Mouse (Mus musculus) neural tube, embryonic 11.5 days (tissue): ENCODE measurements at regions not wholly inside any gene's neighbourhood (a gene's known extent, or its start where the extent isn't known, plus 50 kb on each side); places are given as distances from the start of the nearest gene placed in this dataset.
A peak's percentile ranks its signal among the peaks of the same experiment; 100 is the strongest.

Source experiments
- ATAC-seq: fragments of 200-750 bp; cut with Nextera tagmentation; 2 replicates; pipeline ENCODE4 v1.8.0; 2017; ENCODE audit warnings: moderate number of reproducible peaks, mild to moderate bottlenecking, moderate TSS enrichment, moderate library complexity; ENCODE audit not compliant: insufficient read depth, low FRiP score, low TSS enrichment
- DNase-seq: peaks from one replicate; pipeline ENCODE4 v3.0.0-alpha.2; 2015; ENCODE audit warnings: low spot score
- H3K27ac ChIP-seq: fragments of 300-500 bp; sonication (generic); 2 replicates; pipeline ENCODE4 v1.5.1; 2014; ENCODE audit warnings: low read depth, mild to moderate bottlenecking, low read length
- H3K27me3 ChIP-seq: fragments of 300-500 bp; sonication (generic); 2 replicates; pipeline ENCODE4 v1.6.1; 2014; ENCODE audit warnings: mild to moderate bottlenecking, low read length, mixed read lengths; ENCODE audit not compliant: control insufficient read depth, insufficient read depth
- H3K36me3 ChIP-seq: fragments of 300-500 bp; sonication (generic); 2 replicates; pipeline ENCODE4 v1.6.1; 2014; ENCODE audit warnings: mild to moderate bottlenecking, low read length, moderate library complexity, mixed read lengths; ENCODE audit not compliant: control insufficient read depth, insufficient read depth
- H3K4me1 ChIP-seq: fragments of 300-500 bp; sonication (generic); 2 replicates; pipeline ENCODE4 v1.6.1; 2014; ENCODE audit warnings: low read length, mixed read lengths; ENCODE audit not compliant: control insufficient read depth, insufficient read depth
- H3K4me2 ChIP-seq: fragments of 300-500 bp; sonication (generic); 2 replicates; pipeline ENCODE4 v1.6.1; 2014; ENCODE audit warnings: low read depth, mild to moderate bottlenecking, moderate library complexity
- H3K4me3 ChIP-seq: fragments of 300-500 bp; sonication (generic); 2 replicates; pipeline ENCODE4 v1.5.1; 2014; ENCODE audit warnings: low read depth, low read length
- H3K9ac ChIP-seq: fragments of 300-500 bp; sonication (generic); 2 replicates; pipeline ENCODE4 v1.6.1; 2014; ENCODE audit warnings: mild to moderate bottlenecking, low read length
- H3K9me3 ChIP-seq: fragments of 300-500 bp; sonication (generic); 2 replicates; pipeline ENCODE4 v1.6.1; 2016; ENCODE audit warnings: low read length; ENCODE audit not compliant: control insufficient read depth
- WGBS: fragments of 180-500 bp; shearing (Covaris S2); extraction: QIAGEN DNeasy Blood & Tissue Kit; methylation state at CpG from one replicate; pipeline ENCODE4 v1.1.7; 2014; 5-methylcytosine and 5-hydroxymethylcytosine counted together

DNA sequence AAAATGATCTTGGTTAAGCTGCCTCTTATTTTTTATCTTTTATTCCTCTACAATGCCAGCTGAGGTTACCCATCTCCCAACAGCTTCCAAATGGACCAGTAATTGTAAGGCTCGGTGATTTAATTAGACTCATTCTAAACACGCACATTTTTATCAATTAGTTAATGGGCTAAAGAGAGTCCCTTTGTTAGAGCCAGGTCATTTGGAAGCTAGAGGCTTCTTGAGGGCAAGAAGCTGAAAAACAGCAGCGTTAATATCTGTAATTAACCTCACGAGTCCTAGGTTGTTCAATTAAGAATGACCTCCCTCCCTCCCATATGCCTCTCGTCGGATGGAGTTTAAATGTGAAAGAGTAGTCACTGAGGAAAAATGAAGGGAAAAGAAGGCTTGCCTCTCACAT lies 66.5 kb downstream of the Otx2 start:
- no peaks in the 10 kb centered on the region for H3K9me3 ChIP-seq
- DNase-seq (no peak), ATAC-seq (no peak)
- no peak overlapping the region for H3K4me2 ChIP-seq
- WGBS, result 61% methylated on average over 6 of the region's 6 CpGs
- H3K9ac ChIP-seq, result no peak overlapping the region
- H3K27me3 ChIP-seq, result no peaks in the 10 kb centered on the region
- no peaks in the 10 kb centered on the region for H3K4me1 ChIP-seq
- no peak overlapping the region for H3K27ac ChIP-seq
- no peak overlapping the region for H3K4me3 ChIP-seq
- no peaks in the 10 kb centered on the region for H3K36me3 ChIP-seq

DNA sequence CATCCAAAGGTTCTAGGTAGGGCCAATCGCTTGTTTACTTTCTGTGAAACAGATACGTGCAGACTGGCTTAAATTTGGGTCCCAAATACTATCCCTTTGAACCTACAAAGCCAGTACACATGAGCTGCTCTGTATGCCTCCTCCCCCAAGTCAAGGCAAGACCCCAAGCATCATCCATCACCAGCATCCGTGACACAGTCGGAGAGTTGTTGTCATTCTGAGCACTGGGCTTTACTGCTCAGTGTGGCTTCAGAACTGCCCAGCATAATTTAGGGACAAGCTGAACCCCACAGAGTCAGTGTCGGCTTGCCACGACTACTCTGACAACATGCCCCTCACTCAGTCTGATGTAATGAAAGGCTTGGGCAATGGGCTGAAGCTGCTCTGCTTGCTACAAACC lies 70.1 kb downstream of the Otx2 start:
- no peak for DNase-seq

DNA sequence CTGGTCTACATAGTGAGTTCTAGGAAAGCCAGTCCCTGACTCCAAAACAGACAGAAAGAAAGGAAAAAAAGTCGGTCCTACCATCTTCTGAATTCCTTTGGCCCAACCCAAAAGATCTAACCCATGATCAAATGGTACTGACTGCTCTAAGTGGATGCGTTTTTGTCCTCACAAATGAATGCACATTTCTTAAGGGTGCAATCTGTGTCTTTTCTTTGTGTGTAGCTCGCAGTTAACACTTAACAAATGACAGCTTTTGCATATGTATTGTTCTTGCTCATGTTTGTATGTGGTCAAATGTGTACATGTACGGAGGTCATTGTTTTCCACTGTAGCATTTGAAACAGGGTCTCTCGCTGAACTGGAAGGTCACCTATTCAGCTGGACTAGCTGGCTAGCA lies 79.3 kb downstream of the Otx2 start:
- no peak overlapping the region for H3K27ac ChIP-seq
- H3K4me1 ChIP-seq, result no peaks in the 10 kb centered on the region
- DNase-seq (no peak), ATAC-seq (no peak)
- no peaks in the 10 kb centered on the region for H3K36me3 ChIP-seq
- no peak overlapping the region for H3K4me2 ChIP-seq
- no peak overlapping the region for H3K4me3 ChIP-seq
- no peaks in the 10 kb centered on the region for H3K9me3 ChIP-seq
- H3K9ac ChIP-seq, result no peak overlapping the region
- H3K27me3 ChIP-seq, result no peaks in the 10 kb centered on the region
- WGBS, result 79% methylated on average over 5 of the region's 5 CpGs

More for the DNA sequence above, 70.1 kb downstream of the Otx2 start:
- WGBS, result 71% methylated on average over 6 of the region's 6 CpGs
- H3K4me3 ChIP-seq, result no peak overlapping the region
- no peak overlapping the region for H3K9ac ChIP-seq
- H3K27ac ChIP-seq, result no peak overlapping the region
- no peaks in the 10 kb centered on the region for H3K27me3 ChIP-seq
- no peak overlapping the region for H3K4me2 ChIP-seq
- H3K9me3 ChIP-seq, result no peaks in the 10 kb centered on the region
- no peaks in the 10 kb centered on the region for H3K36me3 ChIP-seq
- H3K4me1 ChIP-seq, result no peaks in the 10 kb centered on the region
- no peak for ATAC-seq

DNA sequence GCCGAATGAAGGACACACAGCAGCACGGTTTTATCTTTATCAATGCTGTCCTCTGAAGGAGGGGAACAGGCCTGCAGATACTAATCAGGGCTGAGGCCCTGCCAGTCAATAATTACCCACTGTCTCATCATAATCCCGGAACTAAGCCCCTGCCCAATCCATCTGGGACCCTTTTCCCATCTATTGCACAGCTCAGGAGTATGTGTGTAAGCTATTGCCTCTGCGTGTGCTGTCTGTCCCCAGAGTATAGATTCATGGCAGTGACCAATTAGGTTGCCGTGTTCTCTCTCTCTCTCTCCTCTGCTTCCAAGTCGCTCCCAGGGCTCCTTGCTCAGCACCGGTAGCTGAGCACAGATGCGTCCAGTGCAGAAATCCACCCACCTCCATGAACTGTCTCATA lies 80.3 kb downstream of the Otx2 start:
- H3K27ac ChIP-seq, result no peak overlapping the region
- peak; percentile 40 for DNase-seq
- no peaks in the 10 kb centered on the region for H3K27me3 ChIP-seq
- no peak overlapping the region for H3K4me3 ChIP-seq
- H3K4me1 ChIP-seq, result no peaks in the 10 kb centered on the region
- no peak overlapping the region for H3K4me2 ChIP-seq
- no peaks in the 10 kb centered on the region for H3K9me3 ChIP-seq
- H3K9ac ChIP-seq, result no peak overlapping the region
- no peaks in the 10 kb centered on the region for H3K36me3 ChIP-seq
- WGBS, result 84% methylated on average over 8 of the region's 8 CpGs
- ATAC-seq, result peak; percentile 45

DNA sequence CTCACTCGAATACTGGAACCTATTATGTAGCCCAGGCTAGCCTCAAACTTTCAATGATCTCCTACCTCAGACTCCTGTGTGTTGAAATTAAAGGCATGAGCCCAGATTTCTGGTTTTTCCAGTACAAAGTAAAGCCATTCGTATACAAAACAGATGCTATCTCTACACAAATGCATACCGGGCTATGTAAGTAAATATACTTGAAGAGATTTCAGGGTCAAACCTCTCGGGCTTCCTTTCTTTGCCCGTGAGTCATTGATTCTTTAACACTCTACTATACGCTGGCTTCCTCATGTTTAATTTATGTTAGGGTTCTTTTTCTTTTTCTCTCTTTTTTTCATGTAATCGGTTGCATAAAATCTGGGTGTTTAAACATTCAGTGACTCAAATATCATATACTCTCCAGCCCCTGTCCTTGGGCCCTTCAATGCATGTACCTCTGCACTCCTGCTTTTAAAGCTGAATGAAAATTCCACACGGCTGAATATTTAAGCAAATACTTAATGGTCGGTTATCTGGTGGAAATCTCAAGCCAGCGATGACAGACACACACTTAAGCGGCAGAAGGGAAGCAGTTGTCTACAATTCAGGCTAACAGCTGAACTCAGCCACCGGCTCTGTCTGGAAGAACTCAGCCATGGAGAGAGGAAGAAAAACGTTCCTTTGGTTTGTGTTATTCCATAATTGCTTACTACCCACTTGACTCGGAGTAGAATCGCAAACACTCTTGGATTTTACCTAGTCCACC lies 82.0 kb downstream of the Otx2 start:
- Histone ChIP-seq H3K9me3 (no peaks in the 10 kb centered on the region), H3K27ac (no peak overlapping the region), H3K4me1 (no peaks in the 10 kb centered on the region), H3K4me3 (no peak overlapping the region), H3K4me2 (no peak overlapping the region), H3K36me3 (no peaks in the 10 kb centered on the region), H3K27me3 (no peaks in the 10 kb centered on the region), H3K9ac (no peak overlapping the region)
- DNase-seq (no peak), ATAC-seq (no peak)
- 82% methylated on average over 15 of the region's 15 CpGs for WGBS

DNA sequence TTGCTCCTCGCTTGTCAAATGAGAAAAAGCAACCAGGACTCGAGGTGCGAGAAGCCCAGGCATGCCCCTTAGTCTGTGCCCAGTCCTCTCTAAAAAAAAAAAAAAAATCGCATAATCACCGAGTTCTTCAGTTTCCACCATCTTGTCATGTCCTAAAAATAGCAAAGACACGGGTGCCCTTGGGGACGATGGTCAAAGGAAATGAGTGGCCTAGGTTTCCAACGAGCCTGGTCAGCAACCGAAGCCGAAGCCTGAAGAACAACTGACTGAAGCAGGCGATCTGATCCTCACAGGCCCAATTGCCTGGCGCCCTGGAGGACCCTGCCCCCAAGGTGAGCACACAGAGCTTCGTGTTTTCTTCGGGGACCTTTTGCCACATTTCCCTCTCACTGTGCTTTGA lies 83.2 kb downstream of the Otx2 start:
- DNase-seq (no peak), ATAC-seq (no peak)
- Histone ChIP-seq H3K4me3 (no peak overlapping the region), H3K27ac (no peak overlapping the region), H3K27me3 (no peaks in the 10 kb centered on the region), H3K9ac (no peak overlapping the region), H3K36me3 (no peaks in the 10 kb centered on the region), H3K4me1 (no peaks in the 10 kb centered on the region), H3K9me3 (no peaks in the 10 kb centered on the region), H3K4me2 (no peak overlapping the region)
- WGBS, result 64% methylated on average over 14 of the region's 14 CpGs

DNA sequence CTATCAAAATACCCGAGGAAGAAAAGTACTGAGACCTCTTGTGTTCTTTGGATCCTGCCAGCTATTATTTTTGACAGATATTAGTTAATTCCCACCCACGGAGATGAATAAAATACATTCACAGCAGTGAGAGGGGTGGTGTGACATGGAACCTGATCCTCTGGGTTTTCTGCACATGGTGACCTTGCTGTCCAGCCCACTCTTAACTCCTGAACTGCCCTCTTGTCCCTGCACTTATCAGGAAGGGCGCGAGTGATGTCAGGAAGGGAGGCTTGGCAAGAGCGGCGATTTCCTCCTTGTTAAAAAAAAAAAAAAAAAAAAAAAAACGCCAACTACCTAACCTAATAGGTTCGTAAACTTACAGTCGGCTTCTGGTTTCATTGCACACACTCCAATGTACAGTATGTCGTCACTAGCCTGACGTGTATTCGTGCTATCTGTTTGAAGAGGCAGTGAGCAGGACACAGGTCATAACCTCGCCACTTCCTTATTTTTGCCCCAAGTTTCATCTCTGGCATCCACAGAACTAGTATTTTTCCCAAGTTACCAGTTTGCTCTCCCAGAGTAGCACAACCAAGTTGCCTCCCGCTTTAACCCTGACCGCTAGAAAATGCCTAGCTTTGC lies 83.8 kb downstream of the Otx2 start:
- no peaks in the 10 kb centered on the region for H3K27me3 ChIP-seq
- H3K9ac ChIP-seq, result no peak overlapping the region
- no peaks in the 10 kb centered on the region for H3K4me1 ChIP-seq
- H3K9me3 ChIP-seq, result no peaks in the 10 kb centered on the region
- H3K4me2 ChIP-seq, result no peak overlapping the region
- H3K27ac ChIP-seq, result no peak overlapping the region
- no peak overlapping the region for H3K4me3 ChIP-seq
- H3K36me3 ChIP-seq, result no peaks in the 10 kb centered on the region
- ATAC-seq (no peak), DNase-seq (no peak)
- 73% methylated on average over 15 of the region's 15 CpGs for WGBS

DNA sequence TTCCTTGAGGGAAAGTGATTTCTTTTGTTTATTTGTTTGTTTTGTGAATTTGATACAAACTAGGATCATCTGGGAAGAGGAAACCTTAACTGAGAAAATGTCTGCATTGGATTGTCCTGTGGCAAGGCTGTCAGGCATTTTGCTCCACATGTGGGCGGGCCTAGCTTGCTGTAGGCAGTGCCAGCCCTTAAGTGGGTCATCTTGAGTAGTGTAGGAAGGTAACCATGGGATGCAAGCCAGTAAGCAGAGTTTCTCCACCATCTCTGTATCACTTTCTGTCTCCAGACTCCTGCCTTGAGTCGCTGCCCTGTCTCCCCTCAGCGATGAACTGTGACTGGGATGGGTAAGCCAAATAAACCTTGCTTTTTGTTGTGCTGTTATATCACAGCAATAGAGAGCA lies 87.8 kb downstream of the Otx2 start:
- Histone ChIP-seq H3K36me3 (no peaks in the 10 kb centered on the region), H3K27me3 (no peaks in the 10 kb centered on the region), H3K4me1 (no peaks in the 10 kb centered on the region), H3K4me2 (no peak overlapping the region), H3K9me3 (no peaks in the 10 kb centered on the region), H3K27ac (no peak overlapping the region), H3K4me3 (no peak overlapping the region), H3K9ac (no peak overlapping the region)
- ATAC-seq, result no peak
- 93% methylated on average over 3 of the region's 3 CpGs for WGBS
- no peak for DNase-seq

DNA sequence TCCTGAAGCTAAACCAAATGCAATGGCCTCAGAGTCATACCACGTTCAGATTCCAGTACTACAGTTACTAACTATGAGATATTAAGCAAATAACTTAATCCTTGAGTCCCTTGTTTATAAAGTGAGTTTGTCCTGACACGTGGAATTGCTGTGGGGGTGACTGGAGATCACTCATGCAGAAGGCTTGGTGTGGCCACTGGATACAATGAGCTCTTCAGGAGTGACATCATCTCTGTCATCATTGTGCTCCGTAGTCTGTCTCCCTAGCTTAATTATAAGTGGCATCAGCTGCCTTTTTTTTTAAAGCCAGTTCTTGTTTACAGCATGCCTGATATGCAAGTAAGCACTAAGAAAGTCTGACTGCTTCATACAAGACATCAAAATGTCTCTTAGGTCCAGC lies 89.0 kb downstream of the Otx2 start:
- no peak overlapping the region for H3K4me2 ChIP-seq
- WGBS, result 77% methylated on average over 3 of the region's 3 CpGs
- no peaks in the 10 kb centered on the region for H3K36me3 ChIP-seq
- H3K9me3 ChIP-seq, result no peaks in the 10 kb centered on the region
- no peaks in the 10 kb centered on the region for H3K27me3 ChIP-seq
- no peak overlapping the region for H3K4me3 ChIP-seq
- no peaks in the 10 kb centered on the region for H3K4me1 ChIP-seq
- ATAC-seq (no peak), DNase-seq (no peak)
- no peak overlapping the region for H3K27ac ChIP-seq
- no peak overlapping the region for H3K9ac ChIP-seq
